Mouse (Mus musculus): ENCODE results near the gene Dennd6b.

Gene Dennd6b

DNA sequence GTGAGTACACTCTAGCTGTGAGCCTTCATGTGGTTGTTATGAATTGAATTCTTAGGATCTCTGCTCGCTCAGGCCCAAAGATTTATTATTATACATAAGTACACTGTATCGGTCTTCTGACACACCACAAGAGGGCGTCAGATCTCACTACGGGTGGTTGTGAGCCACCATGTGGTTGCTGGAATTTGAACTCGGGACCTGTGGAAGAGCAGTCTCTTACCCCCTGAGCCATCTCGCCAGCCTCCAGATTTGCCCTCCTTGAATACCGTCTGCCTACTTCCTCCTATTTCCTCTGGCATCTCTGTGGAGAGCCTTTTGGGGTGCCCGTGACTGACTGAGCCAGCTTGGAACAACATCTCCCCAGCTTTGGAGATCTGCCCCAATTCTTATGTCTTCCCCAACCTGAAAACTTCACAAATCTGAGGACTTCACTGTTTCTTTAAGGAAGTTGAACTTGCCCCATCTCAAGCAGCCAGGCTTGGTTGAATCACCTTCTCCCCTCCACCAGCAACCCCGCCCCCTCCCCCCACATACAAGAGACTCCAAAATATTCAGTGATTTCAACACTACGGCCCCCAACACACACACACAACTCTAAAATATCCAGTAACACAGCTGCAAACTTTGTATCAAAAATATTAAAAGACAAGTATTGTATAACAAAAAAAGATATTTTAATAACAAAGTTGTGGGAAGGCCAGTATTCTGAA, 14.6 kb downstream of the Dennd6b start:
- no peak for DNase-seq (ENCODE audit: low spot score)

DNA sequence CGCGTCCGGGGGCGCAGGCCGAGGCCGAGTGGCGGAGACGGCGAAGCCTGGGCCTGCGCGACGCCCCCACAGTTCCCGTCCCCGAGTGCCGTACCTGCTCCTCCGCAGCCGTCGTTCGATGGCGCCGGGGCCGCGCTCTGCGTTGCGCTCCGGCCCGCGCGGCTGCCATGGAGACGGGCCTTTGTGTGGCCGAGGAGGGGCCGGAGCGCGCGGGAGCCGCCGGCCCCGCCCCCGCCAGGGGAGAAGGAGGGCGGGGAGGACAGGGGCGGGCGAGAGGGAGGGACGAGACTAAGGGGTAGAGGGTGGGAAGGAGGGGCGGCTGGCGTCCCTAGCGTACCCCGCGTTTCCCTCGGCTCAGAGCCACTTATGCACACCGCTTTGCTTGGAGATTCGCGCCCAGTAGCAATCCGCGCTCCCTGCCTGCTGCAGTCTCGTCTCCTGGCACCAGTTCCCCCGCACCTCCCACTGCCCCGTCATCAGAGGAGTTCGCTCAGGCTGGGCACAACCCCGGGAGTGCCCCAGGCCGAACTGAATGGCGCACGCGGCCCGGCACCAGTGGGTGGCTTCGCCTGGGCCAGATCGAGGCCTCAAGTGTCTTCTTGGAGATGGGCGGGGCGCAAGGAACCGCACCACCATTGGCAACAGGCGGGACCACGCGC, 15.6 kb downstream of the Dennd6b start, which contains the start of gene Plxnb2:
Plxnb2 (minus strand) TSS at position 218 of the 659 bp plus-strand sequence.
- peak; percentile 79 for DNase-seq (ENCODE audit: low spot score)

DNA sequence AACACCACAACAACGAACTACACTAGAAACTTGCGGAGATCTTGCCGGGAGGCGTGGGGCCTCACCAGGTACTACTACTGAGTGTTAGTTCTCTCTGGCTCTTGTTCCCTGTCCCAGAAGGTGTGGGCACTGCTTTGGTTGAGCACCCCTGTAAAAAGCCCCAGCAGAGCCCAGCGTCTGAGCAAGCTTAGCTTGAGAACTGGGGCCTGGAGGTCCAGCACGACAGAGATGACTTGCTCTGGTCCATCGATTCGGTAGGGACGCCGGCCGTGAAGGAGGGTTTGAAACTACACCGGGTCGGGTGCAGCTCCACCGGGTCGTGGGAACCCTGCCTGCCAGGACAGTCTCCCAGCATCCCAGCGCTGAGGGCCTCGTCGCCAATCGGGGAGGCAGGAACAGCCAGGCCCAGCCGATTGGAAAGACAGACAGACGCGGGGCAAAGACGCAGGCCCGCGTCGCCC, 16.2 kb downstream of the Dennd6b start:
- DNase-seq (ENCODE audit: low spot score): no peak

DNA sequence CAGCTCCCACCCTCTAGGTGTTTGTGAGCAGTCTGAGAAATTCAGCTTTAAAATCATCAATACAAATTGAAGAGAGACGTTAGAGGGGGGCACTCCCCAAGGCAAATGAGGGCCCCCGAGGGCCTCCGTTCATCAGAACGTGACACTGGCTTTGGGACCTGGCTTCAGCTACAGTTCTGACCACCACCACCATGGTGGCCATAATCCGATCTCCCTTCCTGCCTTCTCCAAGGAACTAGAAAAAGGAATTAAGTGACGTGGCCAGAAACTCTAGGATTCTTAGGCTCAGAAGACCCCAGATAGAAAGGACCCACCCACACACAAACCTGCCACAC, 16.7 kb downstream of the Dennd6b start:
- DNase-seq (ENCODE audit: low spot score): no peak

DNA sequence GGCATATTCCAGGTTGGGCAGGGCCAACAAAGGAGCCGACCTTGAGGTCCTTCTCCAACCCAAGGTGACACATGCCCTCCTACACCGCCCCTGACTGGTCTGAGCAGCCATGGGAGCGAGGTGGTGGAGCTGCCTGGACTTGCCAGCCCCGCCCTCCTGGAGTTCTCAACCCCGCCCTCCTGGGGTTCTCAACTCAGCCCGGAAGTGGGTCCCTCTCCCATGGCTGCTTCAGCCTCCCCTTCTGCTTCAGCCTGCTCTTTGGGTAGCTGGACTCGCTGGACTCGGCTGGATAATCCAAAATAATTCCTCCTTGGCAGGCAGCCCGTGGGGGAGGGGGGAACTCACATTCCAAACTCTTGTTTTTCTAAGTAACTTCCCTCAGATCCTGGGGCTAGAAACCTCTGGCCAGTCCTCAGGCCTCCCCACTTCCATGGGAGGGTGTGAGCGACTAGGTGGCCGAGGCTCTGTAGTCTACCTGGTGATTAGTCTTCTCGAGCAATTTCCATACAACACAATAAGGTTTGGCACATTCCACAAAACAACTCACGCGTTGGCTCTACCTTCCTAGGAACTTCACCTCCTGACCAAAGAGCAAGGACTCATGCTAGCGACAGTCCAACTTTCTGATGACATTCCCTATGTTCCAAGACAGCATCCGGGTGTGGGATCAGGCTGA, 17.2 kb downstream of the Dennd6b start:
- DNase-seq (ENCODE audit: low spot score): no peak

DNA sequence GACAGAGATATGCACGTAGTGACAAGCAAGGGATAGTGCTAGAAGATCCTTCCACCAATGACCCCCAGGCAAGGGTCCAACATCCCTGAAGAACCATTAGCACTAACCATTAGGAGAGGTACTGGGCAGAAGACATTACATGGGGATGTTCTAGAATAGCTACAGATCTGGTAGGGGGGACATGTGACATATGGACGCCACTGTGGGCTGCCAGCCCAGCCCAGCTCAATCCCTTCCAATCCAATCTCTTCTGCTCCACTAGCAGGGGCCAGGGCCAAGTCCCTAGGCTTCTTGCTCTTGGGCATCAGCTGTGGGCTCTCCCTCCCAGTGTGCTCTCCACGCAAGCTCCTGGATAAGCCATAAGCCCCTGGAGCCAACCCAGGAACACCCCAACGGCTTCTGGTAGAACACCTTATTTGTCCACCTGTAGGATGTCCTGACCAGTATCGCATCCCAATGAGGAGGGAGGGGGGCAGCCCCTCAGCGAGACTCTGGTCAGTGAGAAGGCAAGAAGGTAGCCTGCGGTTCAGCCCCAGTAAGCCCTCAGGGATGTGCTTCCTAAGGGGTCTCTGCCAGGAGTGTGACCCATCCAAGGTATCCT, 17.9 kb downstream of the Dennd6b start:
- DNase-seq (ENCODE audit: low spot score): no peak

DNA sequence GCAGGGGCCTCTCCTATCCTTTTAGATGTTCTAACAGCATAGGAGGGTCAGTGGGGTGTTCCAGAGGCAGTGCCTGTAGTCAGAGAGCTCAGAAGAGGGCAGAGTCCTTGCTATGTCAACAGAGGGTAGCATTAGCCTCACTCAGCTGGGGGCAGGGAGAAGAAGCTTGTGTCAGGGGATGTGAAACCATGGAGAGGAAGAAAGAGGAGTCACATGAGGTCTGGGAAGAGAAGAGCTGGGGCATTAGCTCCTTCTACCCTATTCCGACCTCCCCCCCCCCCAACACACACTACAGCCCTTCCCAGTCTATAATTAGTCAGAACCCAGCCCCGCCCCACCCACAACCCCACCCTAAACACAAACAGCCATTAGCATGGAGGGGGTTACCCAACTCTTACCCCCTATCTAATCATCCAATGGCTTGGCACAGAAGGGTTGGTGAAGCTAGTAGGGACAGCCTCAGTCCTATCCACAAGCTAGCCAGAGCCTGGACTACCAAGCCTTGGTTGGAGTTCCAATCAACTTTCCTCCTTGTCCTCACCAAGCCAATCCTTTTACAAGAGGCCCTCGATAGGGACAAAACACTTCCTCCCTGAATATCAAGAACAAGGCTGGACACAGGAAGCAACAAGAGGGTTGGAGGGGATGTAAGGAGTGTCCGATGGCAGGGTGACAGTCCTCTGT, 18.6 kb downstream of the Dennd6b start:
- DNase-seq (ENCODE audit: low spot score): no peak

DNA sequence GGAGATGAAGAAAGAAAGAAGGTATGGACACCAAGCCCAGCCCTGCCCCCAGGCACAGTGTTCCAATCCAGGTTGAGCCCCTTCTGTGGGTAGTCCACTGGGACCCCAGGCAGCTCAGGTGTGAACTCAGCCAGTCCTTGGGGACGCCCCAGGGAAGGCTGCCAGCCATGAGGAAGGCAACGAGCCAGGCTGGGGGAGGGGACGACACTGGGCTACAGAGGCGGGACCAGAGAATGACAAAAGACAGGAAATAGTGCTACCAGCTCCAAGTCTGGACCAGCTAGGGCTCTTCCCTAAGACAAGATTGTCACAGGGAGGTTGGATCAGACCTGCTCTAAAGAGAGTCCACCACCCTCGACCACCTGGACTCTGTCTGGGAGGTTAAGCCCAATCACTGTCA, 19.2 kb downstream of the Dennd6b start:
- peak; percentile 79 for DNase-seq (ENCODE audit: low spot score)

DNA sequence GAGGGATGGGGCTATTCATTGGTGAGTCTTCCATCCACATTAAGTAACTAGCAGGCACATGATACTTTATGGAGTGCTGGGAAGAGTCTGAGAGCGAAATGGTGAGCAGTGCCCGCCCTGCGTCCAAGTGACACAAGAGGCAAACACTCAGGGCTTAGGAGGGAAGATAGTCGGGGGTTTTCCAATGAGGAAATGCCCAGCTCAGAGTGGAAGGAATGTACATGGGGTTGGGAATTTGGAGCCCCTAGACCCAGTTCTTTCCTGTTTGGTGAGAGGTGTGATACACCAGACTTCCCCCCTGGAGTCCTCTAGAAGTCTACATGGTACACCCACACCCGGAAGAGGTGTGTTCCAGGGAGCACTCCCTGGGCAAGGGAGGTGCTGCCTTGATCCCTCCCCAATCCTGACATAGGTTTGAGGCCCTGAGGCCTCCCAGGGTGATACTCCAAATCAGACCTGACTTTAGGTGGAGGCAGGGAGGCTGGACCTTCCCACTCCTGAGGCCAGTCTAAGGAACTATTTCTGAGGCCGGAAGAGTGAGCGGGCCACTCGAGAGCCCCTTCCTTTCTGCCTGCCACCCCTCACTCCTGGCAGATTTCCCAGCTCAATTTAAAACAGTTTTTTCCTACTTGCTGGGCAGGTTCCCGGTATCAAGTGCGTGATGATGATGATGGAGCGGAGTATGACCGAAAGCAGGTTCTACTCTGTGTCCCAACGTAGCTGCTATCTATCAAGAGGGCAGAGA, 20.7 kb downstream of the Dennd6b start:
- no peak for DNase-seq (ENCODE audit: low spot score)

DNA sequence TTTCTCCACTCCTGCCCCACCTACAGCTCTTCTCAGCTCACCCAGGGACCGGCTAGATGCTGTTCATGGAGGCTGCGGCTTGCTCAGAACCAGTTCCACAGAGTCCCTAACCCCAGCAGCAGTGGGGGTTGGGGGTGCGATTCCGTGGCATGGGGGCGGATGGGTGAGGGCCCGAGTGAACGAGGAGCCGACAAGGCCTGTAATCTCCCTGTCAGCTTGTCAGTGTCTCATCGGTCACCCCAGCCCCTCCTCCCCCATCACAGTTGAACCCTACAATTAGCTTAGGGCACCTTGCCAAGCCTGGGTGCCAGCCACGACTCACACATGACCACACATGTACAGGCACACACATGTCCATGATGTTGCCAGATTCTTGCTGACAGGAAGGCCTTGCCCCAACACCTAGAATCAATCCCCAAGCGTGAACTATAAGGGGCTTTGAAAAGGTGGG, 21.4 kb downstream of the Dennd6b start:
- no peak for DNase-seq (ENCODE audit: low spot score)

DNA sequence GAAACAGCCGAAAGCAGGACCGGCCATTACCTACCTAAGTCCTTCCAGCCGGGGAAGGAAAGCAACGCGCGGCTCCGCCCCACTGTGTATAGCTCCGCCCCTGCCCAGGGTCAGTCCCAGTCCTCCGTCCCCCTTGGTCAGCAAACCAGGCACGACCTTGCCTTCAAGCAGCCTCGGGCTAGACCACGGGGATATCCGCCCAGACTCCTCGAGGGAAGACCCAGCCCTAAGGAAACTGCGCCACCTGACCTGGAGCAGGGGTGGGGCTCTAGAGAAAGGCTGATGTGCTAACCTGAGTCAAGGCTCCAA, 22.4 kb downstream of the Dennd6b start:
- no peak for DNase-seq (ENCODE audit: low spot score)

DNA sequence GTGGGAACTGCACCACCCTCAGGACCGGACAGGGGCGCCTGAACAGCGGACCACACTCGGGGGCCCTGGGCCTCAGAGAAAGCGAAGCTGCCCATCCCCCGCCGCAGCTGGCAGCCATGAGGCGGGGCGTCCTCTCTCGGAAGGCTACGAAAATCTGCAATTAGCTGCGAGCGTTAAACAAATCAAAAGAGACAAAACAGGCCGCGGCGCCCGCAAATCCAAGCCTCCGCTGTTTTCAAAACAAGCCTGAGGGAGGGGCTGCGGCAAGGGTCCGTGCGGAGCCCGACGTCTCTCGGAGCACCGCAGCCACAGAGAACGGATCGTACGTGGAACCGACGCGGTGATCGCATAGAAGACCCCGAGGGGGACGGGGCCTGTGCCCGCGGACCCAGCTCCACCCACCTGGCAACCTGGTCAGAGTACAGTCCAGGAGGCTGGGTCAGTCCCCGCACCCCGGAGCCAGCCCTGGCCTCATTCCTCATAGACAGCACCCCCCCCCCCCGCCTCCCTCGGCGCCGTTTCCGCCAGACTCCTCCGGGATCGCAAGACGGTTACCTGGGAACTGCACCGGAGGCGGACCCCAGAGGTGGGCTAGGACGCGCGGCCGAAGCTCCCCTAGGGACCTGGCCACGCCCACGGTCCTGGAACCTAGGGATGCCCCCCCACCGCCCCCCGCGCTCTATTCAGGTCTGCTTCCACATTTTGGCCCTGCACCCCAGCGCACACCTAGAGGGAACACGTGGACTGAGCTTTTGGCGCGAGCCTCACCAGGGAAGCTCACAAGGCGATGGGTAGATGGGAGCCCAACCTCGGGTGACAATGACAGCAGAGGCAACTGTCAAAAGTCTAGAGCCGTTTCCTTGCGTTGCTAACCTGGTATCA, 23.0 kb downstream of the Dennd6b start:
- no peak for DNase-seq (ENCODE audit: low spot score)

DNA sequence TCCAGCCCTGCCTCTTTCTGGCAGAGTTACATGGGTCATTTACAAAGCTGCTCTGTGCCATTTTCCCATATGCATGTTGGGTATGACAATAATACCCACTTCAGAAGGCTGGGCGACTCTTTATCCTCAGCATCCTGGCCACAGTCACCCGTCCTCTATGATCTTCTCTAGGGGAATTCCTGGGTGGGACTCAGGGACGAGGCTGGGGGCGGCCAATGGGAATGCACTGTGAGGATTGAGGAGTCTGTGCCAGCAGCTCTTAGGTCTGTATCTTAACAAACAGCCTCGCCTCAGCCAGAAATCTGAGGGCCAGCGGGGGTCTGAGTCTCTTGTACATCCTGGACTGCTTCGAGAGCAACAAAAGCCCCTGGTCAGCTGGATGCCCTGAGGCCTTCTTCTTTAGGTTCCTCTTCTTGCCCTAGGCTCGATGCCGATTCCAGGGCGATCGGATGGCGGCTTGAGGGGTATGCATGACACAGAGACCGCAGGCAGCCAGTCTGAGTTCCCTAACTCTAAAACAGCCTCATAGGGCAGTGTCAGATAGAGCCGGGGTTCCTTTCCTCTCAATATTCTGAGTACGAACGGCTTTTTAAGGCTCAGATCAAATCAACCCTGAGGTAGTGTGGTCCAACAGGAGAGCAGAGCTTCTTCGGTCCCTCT, 23.9 kb downstream of the Dennd6b start:
- no peak for DNase-seq (ENCODE audit: low spot score)

DNA sequence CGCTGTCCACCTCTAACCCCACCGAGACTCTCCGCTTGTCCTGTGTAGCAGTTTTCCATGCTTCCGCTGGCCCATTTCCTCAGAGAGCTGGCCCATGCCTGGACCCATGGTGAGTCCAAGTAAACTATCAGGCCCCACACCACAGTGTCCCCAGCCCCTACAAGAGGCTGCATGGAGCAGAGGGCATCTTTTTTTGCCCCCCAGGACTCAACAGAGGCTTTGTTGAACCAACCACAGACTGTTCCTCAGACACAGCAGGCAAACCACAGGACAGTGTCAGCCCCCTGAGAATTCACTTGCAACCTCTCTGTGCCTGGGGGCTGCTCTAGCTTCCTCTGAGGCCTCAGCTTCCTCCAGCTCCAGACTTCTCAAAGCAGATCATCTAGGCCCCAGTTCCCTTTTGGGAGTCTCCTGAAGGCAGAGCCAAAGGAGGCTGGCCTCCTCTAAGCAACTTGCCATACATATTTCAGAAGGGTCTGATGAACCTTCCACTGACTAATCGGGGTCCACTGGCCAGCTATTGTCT, 24.7 kb downstream of the Dennd6b start:
- no peak for DNase-seq (ENCODE audit: low spot score)

DNA sequence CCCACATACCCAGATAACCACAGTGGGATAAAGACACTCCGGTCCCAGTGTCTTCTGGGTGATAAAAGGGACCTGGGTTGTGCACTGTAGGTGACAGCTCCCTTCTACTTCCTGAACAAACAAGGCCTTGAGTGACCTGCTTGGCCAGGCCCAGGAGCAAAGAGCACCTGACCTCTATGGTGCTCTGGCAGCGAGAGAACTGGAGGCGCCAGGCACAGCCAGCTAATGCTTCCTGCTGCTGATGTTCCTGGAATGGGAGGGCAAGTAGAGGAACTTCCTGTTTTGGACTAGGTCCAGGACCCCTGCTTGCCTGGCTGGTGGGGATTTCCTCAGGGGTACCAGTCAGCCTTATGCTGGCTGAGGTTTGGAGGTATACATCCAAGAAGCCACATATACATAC, 26.2 kb downstream of the Dennd6b start:
- DNase-seq (ENCODE audit: low spot score): no peak

DNA sequence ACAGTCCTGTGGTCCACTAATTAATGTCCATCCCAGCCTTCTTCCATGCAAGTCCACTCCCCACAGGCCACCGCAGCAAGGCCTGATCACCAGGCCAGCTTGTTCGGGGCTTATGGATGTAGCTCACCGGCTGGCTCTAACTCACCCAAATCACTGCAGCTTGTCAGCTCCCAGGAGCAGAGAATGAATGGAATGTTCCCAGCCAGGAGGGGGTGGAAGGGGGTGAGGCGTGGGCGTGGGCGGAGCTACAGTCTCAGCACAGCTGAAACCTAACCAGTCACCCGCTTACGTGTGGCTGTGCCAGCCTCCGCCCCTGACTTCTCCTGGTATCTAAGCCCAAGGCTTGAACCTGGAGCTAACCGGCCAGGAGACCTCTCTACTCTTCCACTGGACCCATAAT, 26.9 kb downstream of the Dennd6b start:
- peak; percentile 89 for DNase-seq (ENCODE audit: low spot score)

DNA sequence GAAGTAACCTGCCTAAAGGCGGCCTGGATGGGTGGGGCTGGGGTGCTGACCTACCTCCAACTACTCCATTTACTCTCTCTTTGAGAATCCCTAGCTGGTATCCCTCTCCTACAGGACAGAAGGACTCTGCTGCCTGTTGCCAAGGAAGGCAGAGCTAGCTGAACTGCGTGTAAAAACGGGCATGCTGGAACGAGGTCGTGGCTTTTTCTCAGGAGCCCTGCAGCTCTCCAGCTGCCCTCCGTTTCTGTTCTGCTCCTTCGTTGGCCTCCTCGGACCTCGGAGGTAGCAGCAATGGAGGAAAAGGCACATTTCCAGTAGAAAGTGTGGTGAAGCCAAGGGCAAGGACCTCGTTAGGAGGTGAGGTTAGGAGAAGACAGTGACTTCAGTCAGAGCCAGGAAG, 27.4 kb downstream of the Dennd6b start:
- no peak for DNase-seq (ENCODE audit: low spot score)

DNA sequence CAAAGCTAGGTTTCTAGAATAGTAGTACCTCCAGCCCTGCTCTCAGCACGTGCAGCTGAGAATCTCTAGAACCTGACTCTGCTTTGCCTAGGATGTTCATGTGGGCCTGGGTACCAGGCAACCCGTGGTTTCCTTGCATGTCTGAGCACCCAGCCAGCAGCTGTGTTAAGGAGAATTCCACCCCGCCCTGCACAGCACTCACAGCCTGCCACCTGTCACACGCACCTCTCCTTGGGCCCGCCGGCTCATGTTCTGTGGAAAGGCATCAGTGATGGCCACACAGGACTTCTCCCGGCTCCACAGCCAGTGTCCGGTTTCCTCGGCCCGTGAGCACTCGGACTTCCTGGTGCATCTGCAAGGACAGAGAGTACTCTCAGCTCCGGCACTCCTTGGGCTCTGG, 30.8 kb downstream of the Dennd6b start:
- no peak for DNase-seq (ENCODE audit: low spot score)

DNA sequence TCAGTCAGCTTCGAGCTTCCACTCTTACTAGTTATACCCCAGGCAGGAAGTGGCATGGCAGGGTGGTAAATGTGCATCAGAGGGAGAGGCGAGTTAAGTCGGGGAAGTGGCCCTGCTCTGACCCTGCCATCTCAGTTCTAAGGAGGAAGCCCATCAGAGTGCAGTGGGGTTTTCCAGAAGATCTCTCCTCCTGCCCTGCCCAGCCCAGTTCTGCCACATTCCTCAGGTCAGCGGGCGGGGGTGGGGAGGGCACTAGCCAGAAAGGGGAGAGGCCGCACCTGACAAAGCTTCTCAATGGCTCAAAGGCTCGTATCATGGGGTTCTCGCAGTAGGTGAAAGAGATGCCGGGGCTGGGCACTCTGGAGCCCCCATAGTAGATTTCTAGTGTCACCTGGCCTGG, 34.9 kb downstream of the Dennd6b start:
- DNase-seq (ENCODE audit: low spot score): no peak

DNA sequence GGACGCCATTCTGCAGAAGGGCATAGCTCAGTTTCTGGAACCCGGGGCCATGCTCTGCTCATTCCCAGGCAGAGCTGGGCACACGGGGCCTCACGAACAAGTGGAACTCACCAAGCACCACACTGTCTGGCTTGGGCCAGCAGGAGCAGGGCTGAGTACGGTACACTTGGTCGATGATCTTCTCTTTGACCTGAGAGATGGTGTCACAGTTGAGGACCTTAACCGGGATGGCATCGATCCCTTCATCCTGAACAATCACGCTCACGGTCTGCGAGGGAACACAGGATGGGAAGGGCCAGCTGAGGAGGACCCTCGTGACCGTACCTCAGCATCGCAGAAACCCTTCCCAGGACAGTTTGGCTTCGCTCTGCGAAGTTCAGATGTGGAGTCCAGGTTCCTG, 37.8 kb downstream of the Dennd6b start:
- DNase-seq (ENCODE audit: low spot score): no peak
